Mouse (Mus musculus): ENCODE measurements around the gene Cadps. TPM values are rescaled to one million over a fixed set of nuclear protein-coding genes. Genes with fewer than 3 reads are reported as not detected.

The Cadps gene
- polyA plus RNA-seq, 1 experiment from 2014 or later: 0.56 TPM

DNA sequence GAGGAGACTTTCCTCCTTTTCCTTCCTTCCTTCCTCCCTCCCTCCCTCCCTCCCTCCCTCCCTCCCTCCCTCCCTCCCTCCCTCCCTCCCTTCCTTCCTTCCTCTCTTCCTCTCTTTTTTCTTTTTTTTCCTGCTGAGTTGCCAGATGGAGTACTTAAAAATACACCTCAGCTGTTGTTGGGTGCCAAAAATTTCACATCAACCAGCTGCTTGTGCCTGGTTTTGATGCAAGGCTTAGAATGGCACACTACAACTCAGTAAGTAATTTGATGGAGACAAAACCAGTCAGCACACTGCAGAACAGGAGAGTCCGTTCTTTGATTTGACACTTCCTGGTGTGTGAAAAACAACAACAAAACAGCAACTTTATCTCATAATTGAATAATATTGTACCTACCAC is 42.9 kb downstream of the Cadps start:
- Histone ChIP-seq H3K9ac (ENCODE audit: low read length) (no peak overlapping the region), H3K36me3 (ENCODE audit: control insufficient read depth, insufficient read depth) (no peaks in the 10 kb centered on the region), H3K27me3 (ENCODE audit: control insufficient read depth, insufficient read depth, low read length) (no peaks in the 10 kb centered on the region), H3K4me2 (ENCODE audit: low read depth, low read length) (no peak overlapping the region), H3K9me3 (replicated peaks; ENCODE audit: control insufficient read depth, low read length) (no peaks in the 10 kb centered on the region), H3K27ac (ENCODE audit: low read length) (no peak overlapping the region), H3K4me1 (ENCODE audit: control insufficient read depth, insufficient read depth, low read length) (no peaks in the 10 kb centered on the region), H3K4me3 (ENCODE audit: low read length) (no peak overlapping the region)
- ATAC-seq (replicated peaks; ENCODE audit: extremely low read depth, insufficient read depth, low FRiP score): no peak
- 71% methylated on average over 1 of the region's 1 CpGs for WGBS

DNA sequence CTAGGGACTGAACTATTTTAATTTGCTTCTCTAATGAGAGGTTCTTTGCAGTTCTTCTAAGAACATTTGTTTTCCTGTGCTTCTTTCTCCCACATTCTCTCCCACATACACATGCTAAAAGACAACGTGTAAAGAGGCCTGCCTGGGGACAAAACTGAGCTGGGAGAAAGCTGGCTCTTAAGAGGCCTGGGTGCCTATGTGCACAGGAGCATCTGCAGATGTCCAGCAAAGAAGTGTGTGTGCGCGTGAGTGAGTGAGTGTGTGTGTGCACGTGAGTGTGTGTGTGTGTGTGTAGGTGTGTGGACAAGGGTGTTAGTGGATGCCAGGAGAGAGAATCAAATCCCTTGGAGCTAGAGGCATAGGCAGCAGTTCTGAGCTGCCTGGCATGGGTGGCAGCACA is 44.9 kb downstream of the Cadps start:
- 73% methylated on average over 4 of the region's 4 CpGs for WGBS
- no peaks in the 10 kb centered on the region for H3K27me3 ChIP-seq (ENCODE audit: control insufficient read depth, insufficient read depth, low read length)

DNA sequence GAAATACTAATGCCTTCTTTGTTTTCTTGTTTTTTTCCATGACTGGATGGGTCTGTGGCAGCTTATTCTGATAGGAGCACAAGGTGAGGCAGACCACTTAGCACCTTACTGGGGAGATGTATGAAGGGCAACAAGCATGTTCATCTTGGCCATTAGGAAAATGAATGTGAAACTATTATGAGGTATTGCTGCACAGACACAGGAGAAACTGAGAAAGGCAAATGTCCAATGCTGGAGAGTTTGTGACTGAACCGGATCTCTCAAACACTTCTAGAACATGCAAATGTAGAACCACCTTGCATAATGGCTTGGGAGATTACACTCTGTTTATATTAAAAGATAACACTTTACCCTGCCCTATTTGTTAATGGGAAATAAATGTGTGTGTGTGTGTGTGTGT is 54.0 kb downstream of the Cadps start:
- WGBS: 72% methylated on average over 1 of the region's 1 CpGs
- Histone ChIP-seq H3K9ac (ENCODE audit: low read length) (no peak overlapping the region), H3K4me1 (ENCODE audit: control insufficient read depth, insufficient read depth, low read length) (no peaks in the 10 kb centered on the region), H3K9me3 (replicated peaks; ENCODE audit: control insufficient read depth, low read length) (no peaks in the 10 kb centered on the region), H3K4me2 (ENCODE audit: low read depth, low read length) (no peak overlapping the region), H3K27ac (ENCODE audit: low read length) (no peak overlapping the region), H3K36me3 (ENCODE audit: control insufficient read depth, insufficient read depth) (no peaks in the 10 kb centered on the region), H3K4me3 (ENCODE audit: low read length) (no peak overlapping the region), H3K27me3 (ENCODE audit: control insufficient read depth, insufficient read depth, low read length) (no peaks in the 10 kb centered on the region)
- no peak for ATAC-seq (replicated peaks; ENCODE audit: extremely low read depth, insufficient read depth, low FRiP score)

More for the DNA sequence above, 44.9 kb downstream of the Cadps start:
- Histone ChIP-seq H3K4me1 (ENCODE audit: control insufficient read depth, insufficient read depth, low read length) (no peaks in the 10 kb centered on the region), H3K9ac (ENCODE audit: low read length) (no peak overlapping the region), H3K4me2 (ENCODE audit: low read depth, low read length) (no peak overlapping the region), H3K4me3 (ENCODE audit: low read length) (no peak overlapping the region), H3K9me3 (replicated peaks; ENCODE audit: control insufficient read depth, low read length) (no peaks in the 10 kb centered on the region), H3K27ac (ENCODE audit: low read length) (no peak overlapping the region), H3K36me3 (ENCODE audit: control insufficient read depth, insufficient read depth) (no peaks in the 10 kb centered on the region)
- ATAC-seq (replicated peaks; ENCODE audit: extremely low read depth, insufficient read depth, low FRiP score): no peak

DNA sequence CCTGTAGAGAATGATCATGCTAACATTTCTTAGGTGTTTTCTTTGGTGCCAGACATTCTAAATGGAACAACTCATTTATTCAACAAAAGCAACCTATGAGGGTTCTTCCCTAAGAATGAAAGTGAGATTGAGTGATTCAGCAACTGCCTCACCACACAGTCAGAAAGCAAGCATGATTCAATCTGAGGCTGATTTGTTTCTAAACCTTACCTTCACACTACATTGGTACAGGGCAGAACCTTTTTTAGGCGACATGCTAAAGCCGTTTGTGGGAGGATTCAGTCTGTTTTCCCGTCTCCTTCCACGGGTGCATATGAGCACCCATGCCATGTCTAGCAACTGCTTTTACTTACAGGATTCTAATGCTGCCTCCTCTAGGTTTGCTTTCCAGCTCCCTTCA is 69.6 kb downstream of the Cadps start:
- ATAC-seq (replicated peaks; ENCODE audit: extremely low read depth, insufficient read depth, low FRiP score): no peak
- no peaks in the 10 kb centered on the region for H3K4me1 ChIP-seq (ENCODE audit: control insufficient read depth, insufficient read depth, low read length)
- WGBS: 72% methylated on average over 4 of the region's 4 CpGs

DNA sequence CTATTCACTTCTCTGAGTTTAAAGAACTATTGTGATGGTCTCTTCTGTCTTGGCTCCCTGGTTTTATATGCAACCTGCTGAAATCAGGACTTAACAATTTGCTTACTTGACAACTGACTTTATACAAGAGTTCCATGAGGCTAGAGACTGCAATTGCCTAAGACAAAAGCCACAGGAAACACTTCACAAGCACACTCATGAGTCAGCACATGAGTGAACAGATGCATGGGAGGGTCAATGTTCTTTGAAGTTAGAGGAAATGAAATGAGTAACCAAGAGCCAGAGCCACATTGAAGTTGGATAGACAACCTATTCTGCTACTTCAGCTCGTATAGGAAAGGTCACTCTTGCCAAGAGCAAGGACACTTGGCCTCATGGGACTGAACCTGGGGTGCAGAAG is 71.1 kb downstream of the Cadps start:
- no peak overlapping the region for H3K4me2 ChIP-seq (ENCODE audit: low read depth, low read length)
- no peaks in the 10 kb centered on the region for H3K9me3 ChIP-seq (replicated peaks; ENCODE audit: control insufficient read depth, low read length)
- no peak for ATAC-seq (replicated peaks; ENCODE audit: extremely low read depth, insufficient read depth, low FRiP score)
- 47% methylated on average over 1 of the region's 1 CpGs for WGBS
- no peak overlapping the region for H3K4me3 ChIP-seq (ENCODE audit: low read length)
- no peak overlapping the region for H3K27ac ChIP-seq (ENCODE audit: low read length)
- no peaks in the 10 kb centered on the region for H3K4me1 ChIP-seq (ENCODE audit: control insufficient read depth, insufficient read depth, low read length)
- no peaks in the 10 kb centered on the region for H3K27me3 ChIP-seq (ENCODE audit: control insufficient read depth, insufficient read depth, low read length)
- H3K9ac ChIP-seq (ENCODE audit: low read length): no peak overlapping the region
- H3K36me3 ChIP-seq (ENCODE audit: control insufficient read depth, insufficient read depth): no peaks in the 10 kb centered on the region

More for the DNA sequence above, 69.6 kb downstream of the Cadps start:
- H3K27me3 ChIP-seq (ENCODE audit: control insufficient read depth, insufficient read depth, low read length): no peaks in the 10 kb centered on the region
- H3K9ac ChIP-seq (ENCODE audit: low read length): no peak overlapping the region
- no peaks in the 10 kb centered on the region for H3K36me3 ChIP-seq (ENCODE audit: control insufficient read depth, insufficient read depth)
- no peak overlapping the region for H3K4me2 ChIP-seq (ENCODE audit: low read depth, low read length)
- H3K4me3 ChIP-seq (ENCODE audit: low read length): no peak overlapping the region
- no peaks in the 10 kb centered on the region for H3K9me3 ChIP-seq (replicated peaks; ENCODE audit: control insufficient read depth, low read length)
- no peak overlapping the region for H3K27ac ChIP-seq (ENCODE audit: low read length)

DNA sequence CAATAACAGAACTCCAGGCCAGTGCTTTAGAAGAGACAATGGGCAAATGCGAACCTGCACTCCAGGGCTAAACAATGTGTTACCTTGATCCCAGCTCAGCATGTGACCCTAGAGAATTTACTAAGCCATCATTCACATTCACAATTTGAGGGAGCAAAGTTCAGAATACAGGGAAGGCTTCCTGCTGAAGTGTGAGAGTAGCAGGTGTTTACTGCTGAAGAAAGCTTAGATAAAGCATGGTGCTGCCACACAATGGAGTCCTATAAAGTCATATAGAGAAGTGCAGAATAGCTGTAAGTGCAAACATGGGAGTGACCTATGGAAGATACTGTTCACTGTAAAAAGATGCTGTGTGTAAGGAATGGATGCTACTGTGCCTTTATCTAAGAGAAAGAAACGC is 91.9 kb downstream of the Cadps start:
- Histone ChIP-seq H3K9me3 (replicated peaks; ENCODE audit: control insufficient read depth, low read length) (no peaks in the 10 kb centered on the region), H3K4me3 (ENCODE audit: low read length) (no peak overlapping the region), H3K27ac (ENCODE audit: low read length) (no peak overlapping the region), H3K9ac (ENCODE audit: low read length) (no peak overlapping the region), H3K36me3 (ENCODE audit: control insufficient read depth, insufficient read depth) (no peaks in the 10 kb centered on the region), H3K27me3 (ENCODE audit: control insufficient read depth, insufficient read depth, low read length) (no peaks in the 10 kb centered on the region), H3K4me1 (ENCODE audit: control insufficient read depth, insufficient read depth, low read length) (no peaks in the 10 kb centered on the region), H3K4me2 (ENCODE audit: low read depth, low read length) (no peak overlapping the region)
- WGBS: 72% methylated on average over 2 of the region's 2 CpGs
- no peak for ATAC-seq (replicated peaks; ENCODE audit: extremely low read depth, insufficient read depth, low FRiP score)

DNA sequence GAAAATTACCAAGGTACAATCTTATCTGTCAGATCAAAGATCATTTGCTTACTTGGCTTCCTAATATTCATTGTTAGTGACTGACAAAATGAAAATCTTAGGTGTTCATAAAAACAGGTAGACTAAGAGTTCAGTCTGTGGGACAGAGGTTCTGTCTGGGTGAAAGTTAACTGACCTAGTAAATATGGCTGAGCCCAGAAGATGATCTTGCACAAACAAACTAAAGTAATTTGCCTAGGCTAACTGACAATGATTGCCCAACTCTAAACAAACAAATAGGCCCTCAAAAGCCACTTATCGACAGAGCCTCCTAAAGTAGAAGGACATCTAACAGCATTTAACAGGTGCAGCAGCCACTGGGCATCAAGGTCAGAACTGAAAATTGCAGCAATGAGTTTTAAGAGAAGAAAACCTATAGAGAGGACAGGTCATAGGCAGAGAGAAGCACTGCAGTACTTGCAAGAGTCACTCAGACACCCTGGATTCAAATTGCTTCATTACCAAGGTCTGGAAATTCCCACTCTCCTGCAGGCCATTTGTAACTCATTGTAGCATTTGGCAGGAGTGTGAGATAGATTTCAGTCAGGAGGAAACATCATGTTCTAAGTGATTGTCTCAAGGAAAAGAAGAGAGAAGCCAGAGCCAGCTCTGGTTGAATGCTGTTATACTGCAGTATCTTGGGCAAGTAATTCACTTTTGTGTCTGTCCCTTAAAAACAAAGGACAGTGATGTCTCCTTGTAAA is 100.3 kb downstream of the Cadps start:
- Histone ChIP-seq H3K36me3 (ENCODE audit: control insufficient read depth, insufficient read depth) (no peaks in the 10 kb centered on the region), H3K27me3 (ENCODE audit: control insufficient read depth, insufficient read depth, low read length) (no peaks in the 10 kb centered on the region), H3K9ac (ENCODE audit: low read length) (no peak overlapping the region), H3K9me3 (replicated peaks; ENCODE audit: control insufficient read depth, low read length) (no peaks in the 10 kb centered on the region), H3K4me1 (ENCODE audit: control insufficient read depth, insufficient read depth, low read length) (no peaks in the 10 kb centered on the region), H3K4me3 (ENCODE audit: low read length) (no peak overlapping the region), H3K4me2 (ENCODE audit: low read depth, low read length) (no peak overlapping the region), H3K27ac (ENCODE audit: low read length) (no peak overlapping the region)
- no peak for ATAC-seq (replicated peaks; ENCODE audit: extremely low read depth, insufficient read depth, low FRiP score)
- 84% methylated on average over 1 of the region's 1 CpGs for WGBS

DNA sequence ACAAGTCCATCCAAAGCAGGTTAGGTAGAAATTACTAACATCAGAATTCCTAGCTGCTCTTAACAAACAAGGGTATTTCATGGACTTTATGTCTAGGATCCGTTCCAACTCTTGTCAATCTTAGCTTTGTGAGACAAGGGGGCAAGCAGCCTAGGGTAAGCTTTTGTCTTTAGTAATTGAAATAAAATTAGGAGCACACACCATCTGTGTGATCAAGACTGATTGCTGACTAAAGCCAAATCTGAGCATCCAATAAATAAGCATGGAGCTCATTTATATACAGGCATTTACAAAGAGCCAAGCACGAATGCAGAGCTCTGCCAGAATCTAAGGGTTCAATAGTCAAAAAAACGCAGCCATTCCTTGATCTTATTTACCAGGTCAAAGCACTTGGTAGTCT is 104.1 kb downstream of the Cadps start:
- Histone ChIP-seq H3K4me2 (ENCODE audit: low read depth, low read length) (no peak overlapping the region), H3K27me3 (ENCODE audit: control insufficient read depth, insufficient read depth, low read length) (no peaks in the 10 kb centered on the region), H3K4me1 (ENCODE audit: control insufficient read depth, insufficient read depth, low read length) (no peaks in the 10 kb centered on the region), H3K36me3 (ENCODE audit: control insufficient read depth, insufficient read depth) (no peaks in the 10 kb centered on the region), H3K9me3 (replicated peaks; ENCODE audit: control insufficient read depth, low read length) (no peaks in the 10 kb centered on the region), H3K4me3 (ENCODE audit: low read length) (no peak overlapping the region), H3K9ac (ENCODE audit: low read length) (no peak overlapping the region), H3K27ac (ENCODE audit: low read length) (no peak overlapping the region)
- no peak for ATAC-seq (replicated peaks; ENCODE audit: extremely low read depth, insufficient read depth, low FRiP score)
- whole genome bisulfite sequencing: 72% methylated on average over 3 of the region's 3 CpGs

DNA sequence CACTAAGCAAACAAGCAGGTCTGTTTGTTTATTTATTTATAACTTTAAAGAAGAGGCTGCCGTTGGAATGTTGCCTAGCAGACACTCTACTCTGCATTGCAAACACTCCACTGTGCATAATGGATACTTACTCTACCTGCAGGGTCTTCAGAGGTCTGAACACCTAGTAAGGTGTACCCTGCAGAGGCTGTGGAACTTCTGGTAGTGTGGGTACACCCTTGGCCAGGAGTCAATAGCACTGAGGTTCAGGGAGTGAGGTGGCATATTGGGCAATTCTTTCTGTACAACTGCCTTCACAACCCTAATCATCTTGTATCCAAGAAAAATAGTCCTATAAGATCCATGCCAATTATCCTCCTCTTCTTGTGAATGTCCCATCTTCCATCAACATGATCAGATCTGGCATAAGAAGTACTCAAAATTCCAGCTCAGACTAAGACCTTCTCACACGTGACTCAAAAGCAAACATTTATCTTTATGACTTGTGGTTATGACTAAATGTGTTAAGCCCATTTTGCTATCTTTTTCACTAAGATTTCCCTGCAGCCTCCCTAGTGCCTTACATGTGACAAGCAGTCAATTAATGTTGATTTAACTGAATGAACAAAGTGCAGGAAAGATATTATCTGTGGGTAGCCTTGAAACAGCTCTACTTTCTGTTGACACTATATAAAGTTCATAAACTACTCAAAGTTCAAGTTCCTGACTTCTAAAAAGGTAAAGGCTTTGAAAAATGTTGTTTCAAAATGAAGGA is 106.8 kb downstream of the Cadps start:
- no peak overlapping the region for H3K4me2 ChIP-seq (ENCODE audit: low read depth, low read length)
- no peaks in the 10 kb centered on the region for H3K27me3 ChIP-seq (ENCODE audit: control insufficient read depth, insufficient read depth, low read length)
- no peak overlapping the region for H3K9ac ChIP-seq (ENCODE audit: low read length)
- no peak overlapping the region for H3K4me3 ChIP-seq (ENCODE audit: low read length)
- H3K27ac ChIP-seq (ENCODE audit: low read length): no peak overlapping the region
- ATAC-seq (replicated peaks; ENCODE audit: extremely low read depth, insufficient read depth, low FRiP score): no peak
- 60% methylated on average over 2 of the region's 2 CpGs for WGBS
- H3K4me1 ChIP-seq (ENCODE audit: control insufficient read depth, insufficient read depth, low read length): no peaks in the 10 kb centered on the region
- no peaks in the 10 kb centered on the region for H3K9me3 ChIP-seq (replicated peaks; ENCODE audit: control insufficient read depth, low read length)
- no peaks in the 10 kb centered on the region for H3K36me3 ChIP-seq (ENCODE audit: control insufficient read depth, insufficient read depth)

Measured in heart, embryonic 16.5 days (tissue).